7 mouse cellular contexts compared by ENCODE assay signal in genomic region chr16:93323172-93323571, GRCm38 (mm10).
"Had no signal": no experiment of that assay in that cellular context is flagged by ENCODE, and none has a peak within 500 bp of the region (broad histone marks: within the 10 kb centered on the region; RNA-seq: fewer than 3 reads in every experiment).

No protein-coding gene starts in this region.

- H3K27ac ChIP-seq: layer of hippocampus, adult 2 months; limb, embryonic 13.5 days; liver, embryonic 14.5 days; neural tube, embryonic 12.5 days had no signal

- H3K4me1 ChIP-seq: limb, embryonic 13.5 days; neural tube, embryonic 12.5 days had no signal

- H3K9me3 ChIP-seq: neural tube, embryonic 12.5 days had no signal

- H3K36me3 ChIP-seq: limb, embryonic 13.5 days; neural tube, embryonic 12.5 days had no signal

- H3K9ac ChIP-seq: limb, embryonic 13.5 days; liver, embryonic 14.5 days; neural tube, embryonic 12.5 days had no signal

- ATAC-seq: intestine, postnatal 0 days had no signal

- H3K27me3 ChIP-seq: limb, embryonic 13.5 days; neural tube, embryonic 12.5 days had no signal

- H3K4me3 ChIP-seq: layer of hippocampus, adult 2 months; limb, embryonic 13.5 days; myocyte; neural tube, embryonic 12.5 days had no signal

- H3K4me2 ChIP-seq: limb, embryonic 13.5 days; midbrain, embryonic 11.5 days; neural tube, embryonic 12.5 days had no signal
